Mouse (Mus musculus) gastrocnemius, adult 2 months (tissue): ENCODE data around the gene Dlx6. TPM values are rescaled to one million over a fixed set of nuclear protein-coding genes. Genes with fewer than 3 reads are reported as not detected.

Source experiments
- DNase-seq: peaks from one replicate; pipeline ENCODE4 v3.0.0; 2022
- H3K27ac ChIP-seq: fragments of 200-600 bp; 2 replicates; pipeline ENCODE4 v1.8.1; 2022; ENCODE audit warnings: mild to moderate bottlenecking
- H3K4me3 ChIP-seq: fragments of 200-600 bp; 2 replicates; pipeline ENCODE4 v1.8.1; 2022; ENCODE audit warnings: mild to moderate bottlenecking, moderate library complexity
- CTCF ChIP-seq: fragments of 200-600 bp; IDR thresholded peaks from 2 replicates; pipeline ENCODE4 v1.8.1; 2022; ENCODE audit warnings: antibody characterized with exemption, mild to moderate bottlenecking, moderate library complexity
- intact Hi-C: fragments of 180-260 bp; cut with DNase I; formaldehyde crosslinking; loops from one replicate; pipeline ENCODE4 v1.15.1; 2025
- total RNA-seq, 2 experiments: library from RNA; stranded (reverse); gene quantifications; 2 replicates each; pipeline ENCODE4 v1.2.3; 2021

Gene Dlx6
- total RNA-seq, 2 experiments from 2014 or later, result not detected

DNA sequence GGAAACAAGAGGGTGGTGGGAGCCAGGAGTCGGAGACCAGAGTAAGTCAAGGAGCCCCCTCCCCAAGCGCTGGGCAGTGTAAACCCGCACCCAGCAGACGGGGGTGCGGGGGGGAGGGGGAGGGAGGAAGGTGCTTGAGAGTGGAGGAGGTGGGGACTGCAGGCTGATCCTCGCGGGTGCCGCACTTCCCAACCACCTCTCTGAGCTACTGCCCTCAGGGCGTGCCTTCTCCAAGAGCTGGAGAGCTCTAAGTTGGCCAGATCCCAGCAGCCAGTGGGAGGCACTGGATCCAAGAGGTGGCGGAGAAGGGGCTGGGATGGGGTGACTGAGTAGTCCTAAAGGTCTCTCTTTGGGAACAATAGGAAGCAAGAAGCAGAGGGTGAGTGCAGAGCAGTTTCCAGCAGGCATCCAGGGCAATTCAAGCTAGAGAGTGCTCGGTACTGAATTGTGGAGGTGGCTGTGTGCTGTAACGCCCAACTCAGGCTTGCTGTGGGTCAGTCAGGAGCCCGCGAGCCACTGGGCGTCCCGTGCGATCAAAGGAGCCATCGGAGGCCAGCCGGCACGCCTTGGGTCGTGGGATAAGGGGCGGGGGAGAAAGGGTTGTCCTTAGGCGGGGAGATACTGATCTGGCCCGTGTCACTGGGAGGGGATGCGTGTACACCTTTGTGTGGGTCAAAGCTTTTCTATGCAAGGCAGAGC, 11.1 kb downstream of the Dlx6 start:
- no peak for TF ChIP-seq CTCF
- no peak overlapping the region for H3K4me3 ChIP-seq
- DNase-seq, result no peak
- no peak overlapping the region for H3K27ac ChIP-seq
- intact Hi-C loops, result no loop called here

DNA sequence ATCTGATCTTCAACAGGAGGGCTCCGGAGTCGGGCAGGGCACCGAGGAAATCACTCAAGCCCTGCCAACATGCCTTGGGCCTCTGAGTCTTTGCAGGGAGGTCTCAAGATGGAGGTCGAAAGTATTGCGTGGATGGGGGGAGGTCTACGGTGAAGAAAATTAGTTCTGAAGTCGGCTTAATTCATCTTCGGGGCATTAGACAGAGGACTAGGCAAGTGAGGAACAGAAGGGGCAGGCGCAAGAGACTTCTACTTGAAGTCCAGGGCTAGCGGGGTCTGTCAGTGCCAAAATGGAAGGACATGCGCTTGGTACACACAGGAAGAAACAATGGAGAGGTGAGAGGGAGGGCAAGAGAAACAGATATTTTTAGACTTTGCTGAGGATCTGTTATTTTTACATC, 12.0 kb downstream of the Dlx6 start:
- no peak overlapping the region for H3K4me3 ChIP-seq

DNA sequence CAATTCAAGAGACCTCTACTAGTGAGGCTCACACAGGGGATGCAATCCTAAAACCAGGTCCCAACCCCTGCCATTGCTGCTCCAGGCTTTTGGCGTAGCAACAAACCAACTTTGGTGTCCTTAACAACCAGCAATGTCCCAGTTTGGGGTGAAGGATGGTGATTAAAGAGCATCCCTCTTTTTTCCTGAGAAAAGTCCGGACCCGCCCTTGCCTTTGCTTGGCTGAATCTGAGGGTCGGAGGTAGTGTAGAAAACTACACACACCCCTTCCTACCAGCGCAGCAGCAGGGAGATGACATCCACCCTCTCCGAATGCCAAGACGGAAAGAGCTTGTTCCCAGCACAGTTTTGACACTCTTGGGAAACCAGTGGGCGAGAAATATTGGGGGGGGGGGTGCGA, 12.5 kb downstream of the Dlx6 start:
- intact Hi-C loops, result no loop called here
- no peak for TF ChIP-seq CTCF
- no peak overlapping the region for H3K4me3 ChIP-seq
- H3K27ac ChIP-seq, result no peak overlapping the region
- no peak for DNase-seq

More for the DNA sequence above, 12.0 kb downstream of the Dlx6 start:
- no peak overlapping the region for H3K27ac ChIP-seq
- no peak for DNase-seq
- no peak for TF ChIP-seq CTCF
- intact Hi-C loops, result no loop called here

DNA sequence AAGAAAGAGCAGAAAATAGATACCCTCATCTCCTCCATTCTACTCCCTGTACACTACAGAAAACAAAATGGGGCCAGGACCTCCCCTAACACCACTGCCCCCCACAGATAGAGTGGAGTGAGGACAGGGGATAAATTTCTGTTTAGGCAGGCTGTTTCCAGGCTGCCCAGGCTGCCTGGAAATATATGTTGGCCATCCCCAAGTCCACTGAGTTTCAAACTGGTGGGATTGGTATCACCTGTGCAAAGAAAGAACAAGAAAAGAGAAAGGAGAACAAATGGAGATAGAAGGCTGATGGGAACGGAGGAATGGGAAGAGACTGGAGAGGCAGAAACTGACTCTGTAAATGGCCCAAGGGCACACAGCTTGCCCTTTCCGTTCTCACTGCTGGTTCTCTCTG, 13.1 kb downstream of the Dlx6 start:
- intact Hi-C loops, result no loop called here
- no peak for TF ChIP-seq CTCF
- no peak for DNase-seq

DNA sequence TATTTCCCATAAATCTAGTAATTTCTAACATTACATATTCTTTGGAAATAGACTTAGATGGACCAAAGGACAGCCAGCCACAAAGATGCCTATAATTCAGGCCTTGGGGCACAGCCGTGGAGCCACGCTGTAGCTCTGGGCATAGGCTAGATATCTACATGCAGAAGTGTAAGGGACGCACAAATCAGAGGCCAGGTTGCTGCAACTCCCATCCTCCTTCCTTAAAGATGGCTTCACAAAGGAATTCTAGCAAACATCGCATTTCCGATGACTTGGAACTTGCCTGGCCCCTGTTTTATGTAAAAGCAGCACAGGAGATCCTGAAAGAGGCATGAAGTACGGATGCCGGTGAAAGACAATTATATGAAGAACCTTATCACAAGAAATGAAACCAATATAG, 13.6 kb downstream of the Dlx6 start:
- intact Hi-C loops, result no loop called here
- TF ChIP-seq CTCF, result no peak
- DNase-seq, result no peak
- no peak overlapping the region for H3K27ac ChIP-seq
- no peak overlapping the region for H3K4me3 ChIP-seq

More for the DNA sequence above, 13.1 kb downstream of the Dlx6 start:
- Histone ChIP-seq H3K4me3 (no peak overlapping the region), H3K27ac (no peak overlapping the region)

DNA sequence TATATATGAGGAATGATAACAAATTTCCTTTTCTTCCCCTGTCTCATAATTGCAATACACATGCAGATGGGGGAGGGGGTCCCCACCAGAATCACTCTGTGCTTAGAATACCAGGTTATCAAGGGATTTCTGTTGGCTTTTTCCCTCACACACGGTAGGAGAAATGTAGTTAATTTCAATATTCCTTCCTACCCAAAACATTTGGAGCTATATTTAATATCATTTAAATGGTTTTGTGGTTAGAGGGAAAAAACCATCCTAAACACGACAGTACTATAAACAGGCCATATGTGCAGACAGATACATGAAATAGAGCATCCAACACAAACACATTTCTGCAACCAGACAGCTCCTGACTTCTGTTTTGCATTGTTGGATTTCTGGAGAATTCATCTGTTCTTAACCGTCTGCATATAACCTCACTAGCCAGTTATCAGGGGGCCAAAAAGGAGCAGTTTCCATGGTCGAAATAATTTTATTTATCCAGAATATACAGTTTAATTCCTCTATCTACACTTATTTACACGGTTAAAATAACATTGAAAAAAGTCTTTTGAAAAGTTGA, 14.3 kb downstream of the Dlx6 start:
- TF ChIP-seq CTCF, result no peak
- intact Hi-C loops, result no loop called here

DNA sequence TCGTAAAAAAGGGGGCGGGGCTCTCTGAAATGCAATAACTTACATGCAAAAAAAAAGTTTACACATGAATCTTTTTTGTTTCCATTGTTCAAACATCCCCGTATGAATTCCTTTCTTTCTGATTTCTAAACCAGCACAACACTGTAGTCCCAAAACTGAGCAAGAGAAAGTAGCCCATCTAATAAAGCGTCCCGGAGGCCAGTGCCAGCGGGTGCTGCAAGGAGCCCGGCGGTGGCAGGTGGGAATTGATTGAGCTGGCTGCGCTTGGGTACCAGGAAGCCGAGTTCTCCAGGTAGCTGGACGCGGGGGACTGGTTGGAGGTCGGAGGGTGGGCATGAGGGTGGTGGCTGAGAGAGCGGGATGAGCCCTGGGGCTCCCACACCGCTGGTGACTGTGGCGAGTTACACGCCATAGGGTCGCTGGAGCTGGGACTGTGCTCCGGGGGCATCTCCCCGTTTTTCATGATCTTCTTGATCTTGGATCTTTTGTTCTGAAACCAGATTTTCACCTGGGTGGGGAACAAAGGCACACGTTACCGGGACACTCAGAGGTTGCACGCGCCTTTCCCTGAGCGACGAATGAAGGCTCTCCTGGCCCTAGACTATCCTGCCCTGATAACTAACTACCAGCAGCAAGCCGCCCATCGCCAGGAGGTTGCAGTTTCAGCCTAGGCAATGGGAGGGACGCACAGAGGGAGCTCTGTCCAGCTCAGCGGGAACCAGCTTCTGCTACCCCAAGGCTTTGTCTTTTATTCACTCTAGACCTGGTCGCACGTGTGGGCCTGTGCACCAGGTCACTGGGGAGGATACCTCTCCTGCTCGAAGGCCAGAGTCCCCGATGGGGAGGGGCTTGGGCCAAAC, 15.1 kb downstream of the Dlx6 start:
- Histone ChIP-seq H3K4me3 (no peak overlapping the region), H3K27ac (no peak overlapping the region)
- intact Hi-C loops, result no loop called here
- DNase-seq, result no peak
- TF ChIP-seq CTCF, result no peak

More for the DNA sequence above, 14.3 kb downstream of the Dlx6 start:
- no peak for DNase-seq
- Histone ChIP-seq H3K4me3 (no peak overlapping the region), H3K27ac (no peak overlapping the region)

DNA sequence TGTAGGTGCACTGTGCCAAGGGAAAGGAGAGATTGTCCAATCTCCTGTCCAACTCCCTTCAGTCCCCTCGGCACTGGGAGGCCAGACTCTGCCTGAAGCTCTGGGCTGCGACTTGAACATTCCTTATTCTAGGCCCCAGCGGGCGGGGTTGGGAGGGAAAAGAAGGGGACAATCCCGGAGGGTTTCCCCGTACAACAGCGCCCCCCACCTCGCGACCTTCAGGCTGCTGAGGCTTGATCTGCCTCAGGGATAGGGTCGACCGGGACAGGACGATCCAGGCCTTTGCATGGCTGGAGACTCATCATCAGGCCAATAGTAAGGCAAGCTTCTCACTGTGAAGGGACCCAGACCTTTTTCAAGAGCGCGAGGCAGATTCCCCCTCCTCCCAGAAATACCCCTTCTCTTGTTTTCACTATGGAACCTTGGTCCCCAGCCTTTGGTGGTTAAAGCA, 15.7 kb downstream of the Dlx6 start:
- no peak for DNase-seq
- no peak overlapping the region for H3K27ac ChIP-seq
- H3K4me3 ChIP-seq, result no peak overlapping the region
- TF ChIP-seq CTCF, result no peak
- intact Hi-C loops, result no loop called here

DNA sequence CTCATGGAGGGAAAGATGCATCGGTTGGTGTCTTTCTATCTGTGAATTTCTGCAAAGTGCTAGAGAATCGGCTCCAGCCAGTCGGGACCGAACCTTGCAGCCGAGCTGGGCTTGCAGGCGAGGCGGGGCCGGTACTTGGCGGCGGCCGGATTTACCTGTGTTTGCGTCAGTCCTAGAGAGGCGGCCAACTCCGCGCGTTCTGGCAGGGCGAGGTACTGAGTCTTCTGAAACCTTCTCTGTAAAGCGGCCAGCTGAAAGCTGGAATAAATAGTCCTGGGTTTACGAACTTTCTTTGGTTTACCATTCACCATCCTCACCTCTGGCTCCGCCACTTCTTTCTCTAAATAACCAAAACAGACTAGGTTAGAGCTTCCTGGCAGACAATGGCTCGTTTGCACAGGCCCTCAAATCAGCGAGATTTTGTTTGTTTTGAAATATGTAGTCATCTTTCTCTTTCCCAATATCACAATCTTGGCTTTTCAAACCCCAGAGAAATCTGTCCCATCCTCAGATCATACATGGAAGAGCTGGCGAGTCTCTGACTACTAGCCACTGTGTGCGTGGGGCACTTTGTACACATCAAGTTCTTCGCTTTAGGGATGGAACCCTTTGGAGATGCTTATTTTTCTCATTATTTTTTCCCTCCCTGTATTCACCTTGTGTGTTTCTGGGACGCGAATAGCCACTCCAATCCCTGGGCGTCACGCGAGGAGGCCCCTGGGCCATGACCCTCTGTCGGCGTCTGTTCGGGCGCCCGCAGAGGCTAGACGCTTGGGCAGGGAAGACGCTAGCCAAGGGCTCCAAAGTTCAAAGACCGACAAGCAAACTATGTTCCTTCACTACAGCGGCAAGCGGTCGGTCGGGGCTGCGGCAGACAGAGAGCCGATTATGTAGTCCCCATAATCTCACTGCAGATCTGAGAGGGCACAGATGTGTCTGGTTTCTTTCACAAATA, 16.5 kb downstream of the Dlx6 start:
- no peak for DNase-seq
- intact Hi-C loops, result loop anchor here (10.0 kb wide), 1 partner anchor 875 kb away; no protein-coding TSS in a partner anchor
- Histone ChIP-seq H3K4me3 (no peak overlapping the region), H3K27ac (no peak overlapping the region)
- no peak for TF ChIP-seq CTCF

DNA sequence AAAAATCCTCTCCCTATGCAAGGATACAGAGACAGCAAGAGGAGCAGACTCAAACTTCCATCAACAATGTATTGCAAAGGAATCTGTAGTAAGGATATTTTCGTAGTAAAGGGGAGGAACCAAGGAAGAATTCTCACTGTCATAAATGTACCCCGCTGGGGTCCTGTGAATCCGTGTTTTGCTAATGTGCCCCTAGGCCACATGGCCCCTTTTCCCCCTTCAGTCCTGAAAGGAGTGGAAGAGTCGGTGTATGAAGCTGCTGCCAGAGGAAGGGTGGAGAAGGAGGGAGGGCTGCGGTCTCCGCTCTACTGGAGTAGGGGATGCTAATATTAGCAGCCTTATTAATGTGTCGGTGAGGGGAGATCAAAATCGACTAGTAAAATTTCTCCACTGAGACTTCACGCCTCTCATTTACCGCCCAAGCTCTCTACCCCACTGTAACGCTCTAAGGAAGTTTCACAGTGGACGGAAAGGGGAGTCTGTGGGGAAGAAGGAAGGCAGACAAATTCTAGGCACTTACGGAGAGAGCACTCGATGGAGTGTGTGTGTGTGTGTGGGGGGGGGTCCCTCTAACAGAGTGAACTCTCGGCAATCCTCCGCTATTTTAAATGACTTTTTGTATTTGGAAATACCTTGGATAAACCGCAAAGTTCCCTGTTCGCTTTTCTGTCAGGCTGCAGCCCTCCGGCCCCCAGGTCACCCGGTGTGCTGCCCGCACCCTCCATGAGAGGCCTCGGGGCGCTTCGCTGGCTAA, 17.4 kb downstream of the Dlx6 start:
- H3K4me3 ChIP-seq, result peak overlapping the region; percentile 66
- H3K27ac ChIP-seq, result no peak overlapping the region
- intact Hi-C loops, result loop anchor here (10.0 kb wide), 1 partner anchor 876 kb away; no protein-coding TSS in a partner anchor
- no peak for TF ChIP-seq CTCF
- no peak for DNase-seq

DNA sequence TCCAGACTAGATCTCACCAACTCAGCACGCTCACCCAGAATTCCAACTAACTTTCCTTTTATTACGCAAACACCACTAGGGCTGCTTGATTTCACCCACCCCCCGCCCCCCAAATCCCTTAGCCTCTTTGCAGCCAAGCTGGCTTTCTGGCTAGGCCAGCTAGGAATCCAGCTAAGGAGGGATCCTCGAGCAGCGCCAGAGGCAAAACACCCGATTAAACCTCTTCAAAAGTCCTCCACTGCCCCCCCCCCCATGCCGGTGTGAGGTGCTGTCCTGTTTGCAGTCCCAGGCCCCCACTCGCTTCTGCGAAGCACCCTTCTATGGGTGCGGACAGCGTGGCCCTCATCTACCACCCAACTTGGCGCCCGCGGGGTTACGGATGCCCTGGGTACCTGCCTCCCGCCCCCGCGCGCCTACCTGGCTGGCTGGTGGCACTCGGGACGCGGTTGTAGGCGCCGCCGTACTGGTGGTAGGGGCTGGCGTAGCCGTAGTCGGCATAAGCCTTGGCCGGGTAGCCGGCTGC, 18.0 kb downstream of the Dlx6 start:
- no peak for DNase-seq
- Histone ChIP-seq H3K27ac (no peak overlapping the region), H3K4me3 (peak overlapping the region; percentile 66)
- intact Hi-C loops, result loop anchor here (10.0 kb wide), 1 partner anchor 876 kb away; no protein-coding TSS in a partner anchor
- TF ChIP-seq CTCF, result no peak
